Mouse (Mus musculus) T-helper 2 cell (primary cell): ENCODE measurements around the gene Grip1.

Experiments used
- in situ Hi-C: fragments of 300-600 bp; cut with MboI, MseI; formaldehyde crosslinking; loops from one replicate; pipeline ENCODE4 v1.15.1; 2025; ENCODE audit warnings: high pct_unique_total_duplicates

Grip1 gene

GRCm38 (mm10) chr10:119453431-119454105 lies at the start of gene Grip1:
Grip1 (plus strand) TSS chr10:119453830.
- in situ Hi-C loops = no loop called here

GRCm38 (mm10) chr10:119405103-119405502 lies 48.5 kb upstream of the Grip1 start:
- in situ Hi-C loops = no loop called here

- in situ Hi-C loops = no loop called here
These were observed 48.0 kb upstream of the Grip1 start for GRCm38 (mm10) chr10:119405612-119406011.

- in situ Hi-C loops = no loop called here
These were observed 45.3 kb upstream of the Grip1 start for GRCm38 (mm10) chr10:119408327-119408726.

GRCm38 (mm10) chr10:119413238-119413637 lies 40.4 kb upstream of the Grip1 start:
- in situ Hi-C loops = no loop called here

- in situ Hi-C loops = no loop called here
These were observed 38.5 kb upstream of the Grip1 start for GRCm38 (mm10) chr10:119415106-119415505.

- in situ Hi-C loops = no loop called here
These were observed 32.2 kb upstream of the Grip1 start for GRCm38 (mm10) chr10:119421418-119421817.

GRCm38 (mm10) chr10:119423821-119424534 lies 29.7 kb upstream of the Grip1 start:
- in situ Hi-C loops = no loop called here

- in situ Hi-C loops = no loop called here
These were observed 26.0 kb upstream of the Grip1 start for GRCm38 (mm10) chr10:119427653-119428052.

- in situ Hi-C loops = no loop called here
These were observed 25.5 kb upstream of the Grip1 start for GRCm38 (mm10) chr10:119428106-119428505.

GRCm38 (mm10) chr10:119430240-119430639 lies 23.4 kb upstream of the Grip1 start:
- in situ Hi-C loops = no loop called here

- in situ Hi-C loops = no loop called here
These were observed 21.8 kb upstream of the Grip1 start for GRCm38 (mm10) chr10:119431801-119432200.

- in situ Hi-C loops = no loop called here
These were observed 17.8 kb upstream of the Grip1 start for GRCm38 (mm10) chr10:119435818-119436217.

- in situ Hi-C loops = no loop called here
These were observed 16.3 kb upstream of the Grip1 start for GRCm38 (mm10) chr10:119437319-119437718.

GRCm38 (mm10) chr10:119441743-119442142 lies 11.9 kb upstream of the Grip1 start:
- in situ Hi-C loops = loop anchor here (10.0 kb wide), 1 partner anchor 1243 kb away; no protein-coding TSS in a partner anchor

- in situ Hi-C loops = loop anchor here (10.0 kb wide), 1 partner anchor 1237 kb away; no protein-coding TSS in a partner anchor
These were observed 6.2 kb upstream of the Grip1 start for GRCm38 (mm10) chr10:119447392-119447914.

GRCm38 (mm10) chr10:119447930-119448329 lies 5.7 kb upstream of the Grip1 start:
- in situ Hi-C loops = loop anchor here (10.0 kb wide), 1 partner anchor 1237 kb away; no protein-coding TSS in a partner anchor

GRCm38 (mm10) chr10:119452698-119453097 lies 932 bp upstream of the Grip1 start:
- in situ Hi-C loops = no loop called here

- in situ Hi-C loops = no loop called here
These were observed 557 bp downstream of the Grip1 start for GRCm38 (mm10) chr10:119454106-119454667.

GRCm38 (mm10) chr10:119454668-119455542 lies 1.3 kb downstream of the Grip1 start:
- in situ Hi-C loops = no loop called here

GRCm38 (mm10) chr10:119455543-119455940 lies 1.9 kb downstream of the Grip1 start:
- in situ Hi-C loops = no loop called here
